Comparison of ENCODE assay signal across 17 mouse cellular contexts in genomic region chr15:94814213-94815100, GRCm38 (mm10).
DNase-seq lines count a peak whose midpoint lies in the region; ATAC-seq and TF ChIP-seq lines count a peak whose summit lies in the region.
"Had no signal": no experiment of that assay in that cellular context is flagged by ENCODE, and none has a peak within 500 bp of the region (broad histone marks: within the 10 kb centered on the region; RNA-seq: fewer than 3 reads in every experiment).

No protein-coding gene starts in this region.

- H3K4me3 ChIP-seq in heart, embryonic 10.5 days = no peak overlapping the region
- H3K4me3 ChIP-seq in spleen, adult 2 months (ENCODE audit: extremely low read depth, insufficient read depth, insufficient read length) = no peak overlapping the region
- H3K4me3 ChIP-seq in heart, embryonic 15.5 days = no peak overlapping the region
- H3K4me3 ChIP-seq: forebrain, embryonic 12.5 days; layer of hippocampus, adult 2 months; limb, embryonic 15.5 days; megakaryocyte, embryonic 14.5 days had no signal

- no peak for TF ChIP-seq POLR2A in spleen, adult 2 months (IDR thresholded peaks at IDR 0.05; ENCODE audit: low read depth, low read length)

- H3K36me3 ChIP-seq in heart, embryonic 10.5 days = no peaks in the 10 kb centered on the region
- no peaks in the 10 kb centered on the region for H3K36me3 ChIP-seq in spleen, adult 2 months (ENCODE audit: control insufficient read depth, insufficient read depth, low read length)
- H3K36me3 ChIP-seq in heart, embryonic 15.5 days = no peaks in the 10 kb centered on the region
- H3K36me3 ChIP-seq: forebrain, embryonic 12.5 days; limb, embryonic 15.5 days had no signal

- peaks cover 17% of the 10 kb centered on the region; the same call in 1 of the 2 replicates for H3K27me3 ChIP-seq in heart, embryonic 10.5 days (ENCODE audit: insufficient read depth, poor library complexity, severe bottlenecking)
- H3K27me3 ChIP-seq in spleen, adult 2 months (ENCODE audit: control insufficient read depth, insufficient read depth, low read length) = no peaks in the 10 kb centered on the region
- H3K27me3 ChIP-seq in heart, embryonic 15.5 days = no peaks in the 10 kb centered on the region
- H3K27me3 ChIP-seq: forebrain, embryonic 12.5 days; limb, embryonic 15.5 days; megakaryocyte, embryonic 14.5 days had no signal

- ATAC-seq in heart, embryonic 15.5 days (replicated peaks; ENCODE audit: insufficient number of reproducible peaks, insufficient read depth, low FRiP score, low read depth) = 0 out of 2 replicates have a peak, but pooled peaks have one; percentile 22
- ATAC-seq: hindbrain, postnatal 0 days had no signal

- TF ChIP-seq CTCF in spleen, adult 2 months (IDR thresholded peaks at IDR 0.05; ENCODE audit: extremely low read depth, insufficient read depth, insufficient read length, insufficient replicate concordance) = no peak

- H3K9ac ChIP-seq in heart, embryonic 15.5 days = no peak overlapping the region
- H3K9ac ChIP-seq: forebrain, embryonic 12.5 days; limb, embryonic 15.5 days had no signal

- DNase-seq in heart, adult 18-20 months = peak; percentile 25 to 31
- DNase-seq in heart, embryonic 10.5 days (ENCODE audit: low spot score) = no peak
- no peak for DNase-seq in spleen, adult 2 months (ENCODE audit: low read depth in 1 of 2, low spot score in 2 of 2)
- DNase-seq in spleen, adult 12 weeks (ENCODE audit: low spot score) = no peak
- no peak for DNase-seq in urinary bladder, postnatal 36 days (ENCODE audit: low spot score in 2 of 2)
- DNase-seq in cerebellum, postnatal 10 days = no peak
- DNase-seq in adrenal gland, postnatal 4 days (ENCODE audit: low spot score in 2 of 2) = no peak
- DNase-seq: cerebellum, adult 8-10 months; lung, adult 2 months; retina, postnatal 1 day; thymus, postnatal 25 days had no signal

- no peaks in the 10 kb centered on the region for H3K9me3 ChIP-seq in heart, embryonic 10.5 days
- no peaks in the 10 kb centered on the region for H3K9me3 ChIP-seq in heart, embryonic 15.5 days (replicated peaks)
- H3K9me3 ChIP-seq: forebrain, embryonic 12.5 days; limb, embryonic 15.5 days had no signal

- 83% methylated on average over 15 of the region's 15 CpGs for WGBS in heart, embryonic 10.5 days
- 83% methylated on average over 15 of the region's 15 CpGs for WGBS in spleen, adult 2 months
- WGBS in heart, embryonic 15.5 days = 73% methylated on average over 15 of the region's 15 CpGs

- H3K4me1 ChIP-seq in heart, embryonic 10.5 days = no peaks in the 10 kb centered on the region
- no peaks in the 10 kb centered on the region for H3K4me1 ChIP-seq in spleen, adult 2 months (ENCODE audit: control insufficient read depth, insufficient read depth, insufficient read length)
- no peaks in the 10 kb centered on the region for H3K4me1 ChIP-seq in heart, embryonic 15.5 days (replicated peaks)
- H3K4me1 ChIP-seq: megakaryocyte, embryonic 14.5 days had no signal

- H3K4me2 ChIP-seq in heart, embryonic 15.5 days = peak overlapping the region; percentile 18; the same call in 1 of the 2 replicates
- H3K4me2 ChIP-seq: forebrain, embryonic 12.5 days; limb, embryonic 15.5 days had no signal

- H3K27ac ChIP-seq in heart, embryonic 10.5 days = no peak overlapping the region
- 0 out of 2 replicates have a peak overlapping the region, but pooled peaks have one; percentile 19 for H3K27ac ChIP-seq in spleen, adult 2 months (ENCODE audit: insufficient read depth, low read length)
- no peak overlapping the region for H3K27ac ChIP-seq in heart, embryonic 15.5 days
- H3K27ac ChIP-seq: forebrain, embryonic 12.5 days; hindbrain, postnatal 0 days; layer of hippocampus, adult 2 months; limb, embryonic 15.5 days had no signal

Comparison
In these comparisons a context has a peak if more than half of its experiments do, and no peak if none do; other contexts are left out.
1. DNase-seq: peak in heart, adult 18-20 months (2 of 2); none in heart, embryonic 10.5 days (single experiment), spleen, adult 2 months (0 of 2), spleen, adult 12 weeks (single experiment), urinary bladder, postnatal 36 days (0 of 2), cerebellum, postnatal 10 days (0 of 2) and adrenal gland, postnatal 4 days (0 of 2).